Mouse (Mus musculus): Measurements from ENCODE around the gene 2610301B20Rik.

GRCm38 (mm10) chr4:10872231-10872630, 2.1 kb upstream of the 2610301B20Rik start:
- TF ChIP-seq USF1 (IDR thresholded peaks at IDR 0.05; ENCODE audit: low read depth) (no peak), E2F4 (IDR thresholded peaks at IDR 0.05; ENCODE audit: insufficient read depth) (no peak), CEBPB (IDR thresholded peaks at IDR 0.05; ENCODE audit: insufficient read depth, poor library complexity, severe bottlenecking) (no peak), POLR2AphosphoS2 (IDR thresholded peaks at IDR 0.05; ENCODE audit: insufficient read length, low read depth) (no peak), POLR2A (IDR thresholded peaks at IDR 0.05; ENCODE audit: insufficient read length, low read depth) (no peak), MAX (IDR thresholded peaks at IDR 0.05; ENCODE audit: low read depth) (no peak), TCF12 (IDR thresholded peaks at IDR 0.05; ENCODE audit: insufficient read depth, poor library complexity, severe bottlenecking) (no peak)

All from myocyte (in vitro differentiated cells).